Mouse (Mus musculus) embryonic fibroblast, embryonic 13.5 days (primary cell): ENCODE data around the gene Mrps21. TPM values are rescaled to one million over a fixed set of nuclear protein-coding genes. Genes with fewer than 3 reads are reported as not detected.

ENCODE experiments used
- H3K27ac ChIP-seq: 2 replicates; pipeline ENCODE4 v1.5.1; 2012; ENCODE audit warnings: low read length, control low read depth, inconsistent platforms; ENCODE audit not compliant: insufficient read depth
- H3K4me1 ChIP-seq: 2 replicates; pipeline ENCODE4 v1.6.1; 2011; ENCODE audit warnings: low read length; ENCODE audit not compliant: control insufficient read depth, insufficient read depth
- H3K4me3 ChIP-seq: 2 replicates; pipeline ENCODE4 v1.5.1; 2011; ENCODE audit warnings: mild to moderate bottlenecking, control low read depth, low read length; ENCODE audit not compliant: insufficient read depth
- CTCF ChIP-seq: IDR thresholded peaks from 2 replicates; pipeline ENCODE4 v1.5.1; 2011; ENCODE audit warnings: mild to moderate bottlenecking, control low read depth, low read length, moderate library complexity, borderline replicate concordance; ENCODE audit not compliant: insufficient read depth
- POLR2A ChIP-seq: IDR thresholded peaks from 2 replicates; pipeline ENCODE4 v1.6.1; 2011; ENCODE audit warnings: low read depth, mild to moderate bottlenecking, control low read depth, low read length, moderate library complexity
- polyA plus RNA-seq: library from polyadenylated mRNA; stranded (reverse); fragments of >200 nt; gene quantifications from 2 replicates; pipeline ENCODE4 v1.2.4, GENCODE M21; 2011; ENCODE audit warnings: low read depth; ENCODE audit not compliant: missing spikeins, insufficient read length

Gene Mrps21
- polyA plus RNA-seq, 1 experiment = 171 TPM

- H3K4me3 ChIP-seq = peak within 1 kb of the TSS; percentile 92
- H3K27ac ChIP-seq = peak within 1 kb of the TSS; percentile 69
- TF ChIP-seq POLR2A (peak; percentile 83; the same call in 1 of the 2 replicates), CTCF (no peak)
- peaks cover 3% of the 10 kb centered on the region; the same call in 1 of the 2 replicates for H3K4me1 ChIP-seq
Measured at GRCm38 (mm10) chr3:95855502-95856089, 15.7 kb downstream of the Mrps21 start, which contains the start of gene Prpf3. Gene Prpf3, minus strand, starts transcription at chr3:95855885.

DNA sequence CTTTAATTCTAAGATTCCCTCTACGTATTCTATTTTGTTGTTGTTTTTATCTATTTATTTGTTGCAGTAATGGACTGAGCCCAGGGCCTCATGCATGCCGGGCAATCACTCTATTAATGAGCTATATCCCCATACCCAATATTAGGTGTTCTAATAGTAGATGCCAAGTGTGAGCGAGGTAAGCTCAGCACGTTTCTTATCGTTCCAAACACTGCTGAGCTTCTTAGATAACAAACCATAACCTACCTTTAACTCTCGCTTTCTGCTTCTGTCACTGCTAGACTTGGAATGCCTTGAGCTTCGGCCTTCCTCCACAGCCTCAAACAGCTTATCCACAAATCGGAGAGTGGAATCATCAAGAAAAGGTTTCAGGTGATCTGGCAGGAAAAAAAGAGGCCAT, 20.0 kb downstream of the Mrps21 start:
- H3K4me1 ChIP-seq = peaks cover 3% of the 10 kb centered on the region; the same call in 1 of the 2 replicates
- no peak overlapping the region for H3K4me3 ChIP-seq
- H3K27ac ChIP-seq = no peak overlapping the region
- TF ChIP-seq CTCF = no peak
- TF ChIP-seq POLR2A = no peak

DNA sequence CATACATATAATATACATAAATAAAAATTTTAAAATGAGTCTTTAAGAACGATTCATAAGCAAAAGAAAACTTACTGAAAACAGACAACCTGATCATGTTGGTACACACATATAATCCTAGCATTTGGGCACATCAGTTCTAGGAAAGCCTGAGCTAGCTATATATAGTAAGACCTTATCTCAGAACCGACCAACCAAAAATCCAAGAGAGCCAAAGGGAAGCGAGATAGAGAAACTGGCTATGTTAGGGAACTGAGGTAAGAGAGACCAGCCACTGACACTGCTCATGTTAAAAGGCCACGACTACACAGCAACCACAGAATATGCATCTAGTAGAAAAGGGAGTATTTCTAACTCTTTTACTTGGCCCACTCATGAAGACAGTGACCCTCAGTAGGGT, 20.7 kb downstream of the Mrps21 start:
- no peak for TF ChIP-seq CTCF
- no peak for TF ChIP-seq POLR2A
- no peak overlapping the region for H3K27ac ChIP-seq
- H3K4me1 ChIP-seq = no peaks in the 10 kb centered on the region
- H3K4me3 ChIP-seq = no peak overlapping the region

GRCm38 (mm10) chr3:95842503-95843214, 28.7 kb downstream of the Mrps21 start:
- Histone ChIP-seq H3K4me1 (no peaks in the 10 kb centered on the region), H3K4me3 (no peak overlapping the region), H3K27ac (no peak overlapping the region)
- TF ChIP-seq CTCF (no peak), POLR2A (no peak)

GRCm38 (mm10) chr3:95839250-95839649, 32.1 kb downstream of the Mrps21 start:
- no peaks in the 10 kb centered on the region for H3K4me1 ChIP-seq

DNA sequence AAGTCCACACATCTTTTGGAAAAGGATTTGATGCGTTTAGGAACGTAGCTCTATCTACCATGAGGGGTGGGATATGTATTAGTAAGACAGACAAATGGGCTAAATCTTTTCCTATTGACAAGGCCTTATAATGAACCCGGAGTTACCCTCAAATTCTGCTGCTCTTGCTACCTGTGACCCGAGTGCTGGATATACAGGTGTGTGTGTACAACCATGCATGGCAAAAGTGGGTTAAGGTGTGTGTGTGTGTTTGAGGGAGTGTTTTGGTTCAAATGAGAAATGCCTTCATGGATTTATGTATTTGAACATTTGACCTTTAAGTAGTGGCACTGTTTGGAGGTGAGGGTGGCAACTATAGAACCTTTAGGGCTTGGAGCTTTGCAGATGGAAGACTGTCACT, 42.3 kb downstream of the Mrps21 start:
- Histone ChIP-seq H3K4me1 (no peaks in the 10 kb centered on the region), H3K27ac (no peak overlapping the region), H3K4me3 (no peak overlapping the region)
- TF ChIP-seq POLR2A = no peak
- no peak for TF ChIP-seq CTCF

More at GRCm38 (mm10) chr3:95839250-95839649, 32.1 kb downstream of the Mrps21 start:
- no peak overlapping the region for H3K27ac ChIP-seq
- no peak overlapping the region for H3K4me3 ChIP-seq
- TF ChIP-seq POLR2A = no peak
- no peak for TF ChIP-seq CTCF

GRCm38 (mm10) chr3:95826275-95826674, 45.0 kb downstream of the Mrps21 start:
- Histone ChIP-seq H3K4me1 (no peaks in the 10 kb centered on the region), H3K27ac (no peak overlapping the region), H3K4me3 (no peak overlapping the region)
- no peak for TF ChIP-seq POLR2A
- no peak for TF ChIP-seq CTCF

DNA sequence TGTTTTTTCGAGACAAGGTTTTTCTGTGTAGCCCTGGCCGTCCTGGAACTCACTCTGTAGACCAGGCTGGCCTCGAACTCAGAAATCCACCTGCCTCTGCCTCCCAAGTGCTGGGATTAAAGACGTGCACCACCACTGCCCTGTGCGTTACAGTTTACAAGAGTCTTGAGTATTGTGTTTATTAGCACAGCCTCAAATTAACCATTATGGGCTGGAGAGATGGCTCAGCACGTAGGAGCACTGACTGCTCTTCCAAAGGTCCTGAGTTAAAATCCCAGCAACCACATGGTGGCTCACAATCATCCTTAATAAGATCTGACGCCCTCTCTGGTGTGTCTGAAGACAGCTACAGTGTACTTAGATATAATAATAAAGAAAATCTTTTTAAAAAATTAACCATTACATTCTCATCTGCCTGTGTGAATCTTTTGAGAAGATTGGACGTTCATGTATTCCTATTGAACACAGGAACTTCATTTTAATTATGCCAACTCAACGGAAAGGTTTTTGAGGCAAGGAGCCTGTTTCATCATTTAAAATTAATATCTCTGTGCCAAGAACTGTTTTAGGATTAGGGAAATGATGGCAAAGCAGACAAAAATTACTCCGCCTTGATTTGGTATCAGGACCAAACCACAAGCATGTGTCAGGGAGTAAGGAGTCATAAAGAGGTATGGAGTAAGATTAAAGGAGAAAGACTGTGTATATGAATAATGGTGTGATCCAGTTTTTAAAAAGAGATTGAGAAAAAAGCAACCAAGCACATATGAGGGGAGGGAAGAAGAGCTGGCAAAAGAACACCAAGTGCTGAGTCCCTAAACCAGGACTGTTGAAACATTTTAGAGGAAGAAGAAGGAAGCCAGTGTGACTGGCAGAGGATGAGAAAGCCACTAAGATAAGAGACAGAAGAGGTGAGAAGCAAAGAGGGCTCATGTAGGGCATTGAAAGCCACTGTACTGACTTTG, 51.0 kb downstream of the Mrps21 start:
- H3K27ac ChIP-seq = peak overlapping the region; percentile 90
- peak overlapping the region; percentile 48 for H3K4me3 ChIP-seq
- no peak; the same call in 1 of the 2 replicates for TF ChIP-seq POLR2A
- no peak for TF ChIP-seq CTCF
- peaks cover 5% of the 10 kb centered on the region; the same call in 1 of the 2 replicates for H3K4me1 ChIP-seq

GRCm38 (mm10) chr3:95819351-95819985, 51.9 kb downstream of the Mrps21 start:
- Histone ChIP-seq H3K4me3 (peak overlapping the region; percentile 48), H3K27ac (peak overlapping the region; percentile 90), H3K4me1 (peaks cover 5% of the 10 kb centered on the region; the same call in 1 of the 2 replicates)
- no peak for TF ChIP-seq CTCF
- TF ChIP-seq POLR2A = peak; percentile 75
